Mouse (Mus musculus) ES-E14 (cell line): ENCODE data around the gene Pabpc4l. TPM values are rescaled to one million over a fixed set of nuclear protein-coding genes. Genes with fewer than 3 reads are reported as not detected.

Experiments used
- DNase-seq: peaks from one replicate; pipeline ENCODE4 v3.0.0-alpha.2; 2013; ENCODE audit warnings: low read depth, low spot score
- H3K27ac ChIP-seq: 2 replicates; pipeline ENCODE4 v1.5.1; 2012; ENCODE audit warnings: low read depth, mild to moderate bottlenecking, low read length, moderate library complexity, mixed read lengths; ENCODE audit not compliant: poor library complexity, insufficient read depth, severe bottlenecking
- H3K36me3 ChIP-seq: 2 replicates; pipeline ENCODE4 v1.6.1; 2012; ENCODE audit warnings: mild to moderate bottlenecking, low read length, moderate library complexity, mixed read lengths; ENCODE audit not compliant: control insufficient read depth, poor library complexity, insufficient read depth, severe bottlenecking
- H3K4me1 ChIP-seq, 2 experiments: fragments of 150-350 bp in 1 of 2; sonication (generic) in 1 of 2; 2 replicates each; pipeline ENCODE4 v1.6.1; 2012; ENCODE audit warnings: low read length in 2 of 2, mild to moderate bottlenecking in 1 of 2, mixed read lengths in 1 of 2; ENCODE audit not compliant: control insufficient read depth in 2 of 2, insufficient read depth in 2 of 2, poor library complexity in 1 of 2
- H3K4me3 ChIP-seq, 2 experiments: fragments of 150-350 bp in 1 of 2; sonication (generic) in 1 of 2; 2 replicates each; pipeline ENCODE4 v1.5.1; 2012; ENCODE audit warnings: low read length in 2 of 2, low read depth in 1 of 2, mild to moderate bottlenecking in 1 of 2, mixed read lengths in 1 of 2; ENCODE audit not compliant: insufficient read depth in 1 of 2, poor library complexity in 1 of 2, severe bottlenecking in 1 of 2
- H3K9ac ChIP-seq: 2 replicates; pipeline ENCODE4 v1.6.1; 2012; ENCODE audit warnings: low read depth, mild to moderate bottlenecking, low read length, mixed read lengths; ENCODE audit not compliant: poor library complexity, insufficient read depth, severe bottlenecking
- H3K9me3 ChIP-seq: fragments of 150-350 bp; sonication (generic); 2 replicates; pipeline ENCODE4 v1.6.1; 2012; ENCODE audit warnings: low read depth, mild to moderate bottlenecking, low read length; ENCODE audit not compliant: control insufficient read depth, insufficient read depth
- CHD2 ChIP-seq: IDR thresholded peaks from 2 replicates; pipeline ENCODE4 v1.6.1; 2014; ENCODE audit warnings: mild to moderate bottlenecking, low read depth, low read length, inconsistent platforms
- HCFC1 ChIP-seq: IDR thresholded peaks from 2 replicates; pipeline ENCODE4 v1.6.1; 2012; ENCODE audit warnings: low read length, inconsistent platforms, borderline replicate concordance; ENCODE audit not compliant: insufficient read depth
- MAFK ChIP-seq: IDR thresholded peaks from 2 replicates; pipeline ENCODE4 v1.6.1; 2014; ENCODE audit warnings: mild to moderate bottlenecking, low read depth, low read length, inconsistent platforms; ENCODE audit not compliant: insufficient read depth
- ZC3H11A ChIP-seq: IDR thresholded peaks from 2 replicates; pipeline ENCODE4 v1.6.1; 2012; ENCODE audit warnings: low read depth, mild to moderate bottlenecking, inconsistent platforms, low read length, borderline replicate concordance
- ZNF384 ChIP-seq: IDR thresholded peaks from 2 replicates; pipeline ENCODE4 v1.6.1; 2012; ENCODE audit warnings: low read depth, low read length, inconsistent platforms
- in situ Hi-C, 2 experiments: fragments of 600-800 bp; cut with MboI; formaldehyde crosslinking; loops; one replicate each; pipeline ENCODE4 v1.15.1; 2025; ENCODE audit warnings: low sequenced_read_pairs in 2 of 2, inconsistent platforms in 1 of 2; ENCODE audit not compliant: unreplicated experiment in 2 of 2
- total RNA-seq: library from RNA; depleted of rRNA; stranded (reverse); fragments of 300-350 nt; gene quantifications from 2 replicates; pipeline ENCODE4 v1.2.3, GENCODE M21; 2012

Pabpc4l gene
- total RNA-seq, 1 experiment: 2.9 TPM

DNA sequence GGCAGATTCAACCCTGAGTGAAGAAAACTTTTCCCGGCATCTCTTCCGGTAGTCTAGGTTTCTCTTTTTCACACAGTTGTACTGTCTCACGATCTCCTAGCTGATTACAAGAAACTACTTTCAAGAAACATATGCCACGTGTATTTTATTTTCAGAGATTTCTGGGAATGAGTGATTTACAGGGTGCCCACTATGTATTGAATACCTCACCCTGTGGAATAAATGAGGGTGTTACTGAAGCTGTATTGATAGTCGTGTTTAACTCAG is 180 bp upstream of the Pabpc4l start:
- H3K4me3 ChIP-seq: peak overlapping the region; percentile 83 to 85
- H3K4me1 ChIP-seq: peaks cover 0 to 2% of the 10 kb centered on the region in 2 experiments; a peak in 1 of 4 replicates
- in situ Hi-C loops: no loop called here
- no peak for DNase-seq
- H3K36me3 ChIP-seq: no peaks in the 10 kb centered on the region
- H3K9ac ChIP-seq: peak overlapping the region; percentile 82; the same call in 1 of the 2 replicates
- no peak for TF ChIP-seq HCFC1
- no peak for TF ChIP-seq ZNF384
- no peak for TF ChIP-seq MAFK
- no peak for TF ChIP-seq CHD2
- no peak for TF ChIP-seq ZC3H11A
- H3K9me3 ChIP-seq: no peaks in the 10 kb centered on the region
- H3K27ac ChIP-seq: no peak overlapping the region

DNA sequence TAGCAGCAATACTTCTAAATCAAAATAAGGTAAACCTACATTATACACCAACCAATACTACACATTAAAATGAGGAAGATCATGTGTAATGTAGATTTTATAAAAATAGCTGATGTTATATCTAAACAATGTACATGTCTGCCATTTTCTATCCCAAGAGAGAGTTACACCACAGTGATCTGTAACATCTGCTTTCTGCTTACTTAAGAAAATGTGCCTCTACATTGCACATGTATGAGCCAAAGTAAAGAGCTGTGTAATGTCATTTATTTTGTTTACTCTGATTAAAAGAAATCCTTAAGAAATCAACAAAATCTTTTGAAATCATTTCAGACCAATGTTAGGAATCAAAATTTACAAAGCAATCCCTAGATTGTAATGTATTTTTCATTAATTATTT is 16.6 kb downstream of the Pabpc4l start:
- Histone ChIP-seq H3K36me3 (no peaks in the 10 kb centered on the region), H3K9me3 (no peaks in the 10 kb centered on the region), H3K4me3 (no peak overlapping the region), H3K27ac (no peak overlapping the region), H3K9ac (no peak overlapping the region), H3K4me1 (no peaks in the 10 kb centered on the region)
- no peak for DNase-seq
- TF ChIP-seq CHD2: no peak
- no peak for TF ChIP-seq MAFK
- no peak for TF ChIP-seq ZC3H11A
- no peak for TF ChIP-seq HCFC1
- no peak for TF ChIP-seq ZNF384
- in situ Hi-C loops: no loop called here
